Mouse (Mus musculus): ENCODE data around the gene Npas2. TPM values are rescaled to one million over a fixed set of nuclear protein-coding genes. Genes with fewer than 3 reads are reported as not detected.

The Npas2 gene
- polyA plus RNA-seq, 1 experiment from 2014 or later, result 1.6 TPM

DNA sequence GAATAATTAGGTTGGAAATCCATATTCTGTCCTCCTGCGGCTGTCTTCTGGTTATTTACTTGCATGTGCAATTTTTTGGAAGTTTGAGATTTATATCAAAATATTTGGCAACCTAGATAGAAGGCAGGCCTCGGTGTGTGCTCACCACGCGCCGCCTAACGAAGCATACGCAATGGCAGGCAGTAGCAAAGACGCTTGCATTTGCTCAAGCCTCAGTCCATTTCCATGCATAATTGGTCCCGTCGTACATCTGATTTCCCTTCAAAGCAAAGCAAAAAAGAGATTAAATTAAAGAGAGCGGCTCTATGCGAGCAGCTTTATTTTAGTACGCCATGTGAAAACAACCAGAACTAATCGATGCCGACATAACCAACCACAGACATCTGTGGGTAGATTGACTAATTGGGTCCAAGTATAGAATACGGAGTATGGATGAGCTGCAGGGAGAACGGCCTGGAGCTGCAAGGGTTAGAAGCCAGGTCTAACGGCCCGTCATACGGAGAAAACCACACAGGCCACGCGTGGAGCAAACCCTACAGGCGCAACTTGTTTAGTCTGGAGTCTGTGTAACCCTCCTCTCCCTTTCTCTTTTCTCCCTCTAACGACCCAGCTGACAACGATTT, 118.9 kb downstream of the Npas2 start:
- Histone ChIP-seq H3K9me3 (ENCODE audit: control insufficient read depth, low read length) (no peaks in the 10 kb centered on the region), H3K36me3 (ENCODE audit: control insufficient read depth, insufficient read depth) (no peaks in the 10 kb centered on the region), H3K4me1 (replicated peaks; ENCODE audit: control insufficient read depth, insufficient read depth, low read length) (peaks cover 11% of the 10 kb centered on the region), H3K4me3 (replicated peaks; ENCODE audit: low read length) (peak overlapping the region; percentile 28), H3K27ac (ENCODE audit: low read length) (peak overlapping the region; percentile 33), H3K9ac (replicated peaks; ENCODE audit: low read depth, low read length) (0 out of 2 replicates have a peak overlapping the region, but pooled peaks have one; percentile 37), H3K27me3 (replicated peaks; ENCODE audit: control insufficient read depth, insufficient read depth, low read length) (no peaks in the 10 kb centered on the region), H3K4me2 (ENCODE audit: low read length) (peak overlapping the region; percentile 48)
- 16% methylated on average over 25 of the region's 25 CpGs for WGBS
- ATAC-seq, result peak; percentile 81

GRCm38 (mm10) chr1:39313352-39314245, 120.1 kb downstream of the Npas2 start:
- Histone ChIP-seq H3K27ac (ENCODE audit: low read length) (no peak overlapping the region), H3K27me3 (replicated peaks; ENCODE audit: control insufficient read depth, insufficient read depth, low read length) (no peaks in the 10 kb centered on the region), H3K9me3 (ENCODE audit: control insufficient read depth, low read length) (no peaks in the 10 kb centered on the region), H3K4me3 (replicated peaks; ENCODE audit: low read length) (no peak overlapping the region), H3K4me2 (ENCODE audit: low read length) (no peak overlapping the region), H3K4me1 (replicated peaks; ENCODE audit: control insufficient read depth, insufficient read depth, low read length) (peaks cover 11% of the 10 kb centered on the region), H3K36me3 (ENCODE audit: control insufficient read depth, insufficient read depth) (no peaks in the 10 kb centered on the region), H3K9ac (replicated peaks; ENCODE audit: low read depth, low read length) (no peak overlapping the region)
- 60% methylated on average over 10 of the region's 10 CpGs for WGBS
- ATAC-seq, result peak; percentile 29; the same call in 1 of the 2 replicates

DNA sequence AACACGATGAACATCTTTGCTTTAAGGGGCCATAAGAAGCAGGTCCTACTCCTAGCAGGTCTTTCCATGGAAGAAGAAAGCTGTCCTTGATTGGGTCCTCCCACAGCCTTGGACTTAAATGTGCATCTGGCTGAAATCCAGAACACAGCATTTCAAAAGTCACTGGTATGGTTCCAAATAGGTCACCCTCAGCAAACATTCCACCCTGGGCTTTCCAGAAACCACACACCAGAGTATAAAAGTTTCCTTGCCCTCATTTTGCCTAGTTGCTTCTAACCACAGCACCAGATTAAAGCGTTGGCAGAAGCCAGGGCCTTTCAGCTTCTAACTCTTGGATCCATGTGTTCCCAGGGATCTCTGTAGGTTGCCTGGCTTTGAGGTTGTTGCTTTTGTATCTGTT, 124.4 kb downstream of the Npas2 start:
- H3K4me1 ChIP-seq (replicated peaks; ENCODE audit: control insufficient read depth, insufficient read depth, low read length), result peaks cover 4% of the 10 kb centered on the region; the same call in 1 of the 2 replicates
- no peak overlapping the region for H3K4me3 ChIP-seq (replicated peaks; ENCODE audit: low read length)
- no peak overlapping the region for H3K4me2 ChIP-seq (ENCODE audit: low read length)
- no peak overlapping the region for H3K9ac ChIP-seq (replicated peaks; ENCODE audit: low read depth, low read length)
- 84% methylated on average over 2 of the region's 2 CpGs for WGBS
- H3K36me3 ChIP-seq (ENCODE audit: control insufficient read depth, insufficient read depth), result no peaks in the 10 kb centered on the region
- no peaks in the 10 kb centered on the region for H3K9me3 ChIP-seq (ENCODE audit: control insufficient read depth, low read length)
- no peaks in the 10 kb centered on the region for H3K27me3 ChIP-seq (replicated peaks; ENCODE audit: control insufficient read depth, insufficient read depth, low read length)
- ATAC-seq, result no peak
- no peak overlapping the region for H3K27ac ChIP-seq (ENCODE audit: low read length)

- no peak overlapping the region for H3K4me3 ChIP-seq (replicated peaks; ENCODE audit: low read length)
- H3K9ac ChIP-seq (replicated peaks; ENCODE audit: low read depth, low read length), result no peak overlapping the region
- no peak overlapping the region for H3K27ac ChIP-seq (ENCODE audit: low read length)
- no peaks in the 10 kb centered on the region for H3K9me3 ChIP-seq (ENCODE audit: control insufficient read depth, low read length)
- ATAC-seq, result no peak
- H3K4me1 ChIP-seq (replicated peaks; ENCODE audit: control insufficient read depth, insufficient read depth, low read length), result no peaks in the 10 kb centered on the region
- no peaks in the 10 kb centered on the region for H3K27me3 ChIP-seq (replicated peaks; ENCODE audit: control insufficient read depth, insufficient read depth, low read length)
- no peaks in the 10 kb centered on the region for H3K36me3 ChIP-seq (ENCODE audit: control insufficient read depth, insufficient read depth)
- 63% methylated on average over 7 of the region's 7 CpGs for WGBS
- H3K4me2 ChIP-seq (ENCODE audit: low read length), result no peak overlapping the region
Observed at GRCm38 (mm10) chr1:39318870-39319269, 125.3 kb downstream of the Npas2 start.

DNA sequence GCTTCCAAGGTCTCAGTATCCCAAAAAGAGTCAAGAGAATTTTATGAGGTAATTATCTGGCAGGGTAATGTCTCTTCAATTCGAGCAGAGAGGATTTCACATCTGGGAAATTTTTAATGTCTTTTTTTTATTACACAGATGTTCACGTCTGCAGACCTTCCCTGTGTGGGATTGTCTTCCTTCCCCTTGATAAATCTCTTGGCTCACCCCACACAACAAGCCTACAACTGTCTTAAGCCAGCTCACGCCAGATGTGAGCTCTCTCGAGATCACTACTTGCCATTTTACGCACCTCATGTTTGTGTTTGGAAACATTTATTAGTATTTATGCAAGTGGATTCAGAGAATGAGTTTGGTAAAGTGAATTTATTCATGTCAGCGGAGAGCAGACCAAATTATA, 128.4 kb downstream of the Npas2 start:
- WGBS, result 84% methylated on average over 6 of the region's 6 CpGs

DNA sequence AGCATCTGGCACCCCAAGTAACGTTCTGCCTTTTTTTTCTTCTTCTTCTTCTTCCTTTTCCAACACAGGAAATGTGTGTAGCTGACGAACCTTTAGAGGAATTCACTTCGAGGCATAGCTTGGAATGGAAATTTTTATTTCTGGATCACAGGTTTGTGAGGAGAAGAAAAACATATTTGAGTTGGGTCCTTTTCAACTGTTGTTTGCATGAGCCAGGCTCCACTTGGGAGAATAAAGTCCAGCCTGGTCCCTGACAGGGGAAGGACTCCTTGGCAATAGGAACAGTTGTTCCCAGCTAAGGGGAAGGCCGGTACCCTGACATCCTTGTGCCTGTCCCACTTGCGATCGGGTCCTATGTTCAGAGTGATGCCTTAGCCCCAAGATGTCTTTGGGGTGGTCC, 131.7 kb downstream of the Npas2 start:
- H3K36me3 ChIP-seq (ENCODE audit: control insufficient read depth, insufficient read depth), result no peaks in the 10 kb centered on the region
- H3K9me3 ChIP-seq (ENCODE audit: control insufficient read depth, low read length), result no peaks in the 10 kb centered on the region
- H3K4me3 ChIP-seq (replicated peaks; ENCODE audit: low read length), result no peak overlapping the region
- no peak for ATAC-seq
- no peak overlapping the region for H3K4me2 ChIP-seq (ENCODE audit: low read length)
- H3K4me1 ChIP-seq (replicated peaks; ENCODE audit: control insufficient read depth, insufficient read depth, low read length), result no peaks in the 10 kb centered on the region
- H3K27me3 ChIP-seq (replicated peaks; ENCODE audit: control insufficient read depth, insufficient read depth, low read length), result no peaks in the 10 kb centered on the region
- no peak overlapping the region for H3K27ac ChIP-seq (ENCODE audit: low read length)
- H3K9ac ChIP-seq (replicated peaks; ENCODE audit: low read depth, low read length), result no peak overlapping the region
- 89% methylated on average over 6 of the region's 6 CpGs for WGBS

More for the DNA sequence above, 128.4 kb downstream of the Npas2 start:
- no peak overlapping the region for H3K4me2 ChIP-seq (ENCODE audit: low read length)
- ATAC-seq, result no peak
- no peak overlapping the region for H3K4me3 ChIP-seq (replicated peaks; ENCODE audit: low read length)
- no peak overlapping the region for H3K27ac ChIP-seq (ENCODE audit: low read length)
- H3K9me3 ChIP-seq (ENCODE audit: control insufficient read depth, low read length), result no peaks in the 10 kb centered on the region
- H3K27me3 ChIP-seq (replicated peaks; ENCODE audit: control insufficient read depth, insufficient read depth, low read length), result no peaks in the 10 kb centered on the region
- no peaks in the 10 kb centered on the region for H3K36me3 ChIP-seq (ENCODE audit: control insufficient read depth, insufficient read depth)
- no peak overlapping the region for H3K9ac ChIP-seq (replicated peaks; ENCODE audit: low read depth, low read length)
- H3K4me1 ChIP-seq (replicated peaks; ENCODE audit: control insufficient read depth, insufficient read depth, low read length), result no peaks in the 10 kb centered on the region

GRCm38 (mm10) chr1:39327546-39327945, 134.0 kb downstream of the Npas2 start:
- no peak overlapping the region for H3K4me3 ChIP-seq (replicated peaks; ENCODE audit: low read length)
- H3K36me3 ChIP-seq (ENCODE audit: control insufficient read depth, insufficient read depth), result no peaks in the 10 kb centered on the region
- H3K27ac ChIP-seq (ENCODE audit: low read length), result no peak overlapping the region
- H3K4me1 ChIP-seq (replicated peaks; ENCODE audit: control insufficient read depth, insufficient read depth, low read length), result no peaks in the 10 kb centered on the region
- H3K9ac ChIP-seq (replicated peaks; ENCODE audit: low read depth, low read length), result no peak overlapping the region
- no peaks in the 10 kb centered on the region for H3K9me3 ChIP-seq (ENCODE audit: control insufficient read depth, low read length)
- ATAC-seq, result no peak
- no peak overlapping the region for H3K4me2 ChIP-seq (ENCODE audit: low read length)
- 82% methylated on average over 7 of the region's 7 CpGs for WGBS
- H3K27me3 ChIP-seq (replicated peaks; ENCODE audit: control insufficient read depth, insufficient read depth, low read length), result no peaks in the 10 kb centered on the region

DNA sequence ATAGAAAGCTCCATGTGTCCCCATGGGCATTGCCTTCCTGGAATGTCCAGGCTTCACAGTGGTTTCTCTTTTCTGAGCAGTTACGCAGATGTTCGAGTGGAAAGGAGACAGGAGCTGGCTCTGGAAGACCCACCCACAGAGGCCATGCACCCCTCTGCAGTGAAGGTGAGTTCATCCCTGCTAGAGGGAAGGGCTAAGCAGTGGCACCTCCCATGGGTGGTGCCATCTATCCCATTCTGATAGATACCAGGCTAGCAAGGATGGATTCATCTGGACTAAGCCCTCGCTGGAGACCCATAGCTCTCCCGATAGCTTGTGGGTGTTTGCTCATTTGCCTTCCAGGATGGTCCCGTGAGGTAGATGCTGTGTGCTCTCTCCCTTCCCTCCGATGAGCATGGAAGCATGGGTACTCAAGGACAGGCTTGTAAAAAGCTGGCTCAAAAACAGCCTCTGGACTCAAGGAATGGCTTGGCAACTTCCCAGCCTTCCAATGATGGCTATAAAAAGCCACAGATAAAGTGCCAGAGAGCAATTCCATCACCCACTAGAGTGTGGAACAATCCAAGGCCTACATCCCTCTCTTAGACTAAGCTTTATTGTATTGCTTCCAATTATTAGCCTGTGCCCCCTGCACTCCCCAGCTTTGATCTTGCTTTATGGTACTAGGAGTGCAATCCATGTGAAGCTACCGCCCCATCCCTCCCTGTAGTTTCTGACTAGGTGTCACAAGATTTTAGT, 137.5 kb downstream of the Npas2 start:
- H3K9ac ChIP-seq (replicated peaks; ENCODE audit: low read depth, low read length), result no peak overlapping the region
- H3K36me3 ChIP-seq (ENCODE audit: control insufficient read depth, insufficient read depth), result no peaks in the 10 kb centered on the region
- H3K27ac ChIP-seq (ENCODE audit: low read length), result no peak overlapping the region
- H3K9me3 ChIP-seq (ENCODE audit: control insufficient read depth, low read length), result no peaks in the 10 kb centered on the region
- H3K4me2 ChIP-seq (ENCODE audit: low read length), result no peak overlapping the region
- no peaks in the 10 kb centered on the region for H3K27me3 ChIP-seq (replicated peaks; ENCODE audit: control insufficient read depth, insufficient read depth, low read length)
- H3K4me3 ChIP-seq (replicated peaks; ENCODE audit: low read length), result no peak overlapping the region
- ATAC-seq, result no peak
- H3K4me1 ChIP-seq (replicated peaks; ENCODE audit: control insufficient read depth, insufficient read depth, low read length), result no peaks in the 10 kb centered on the region
- WGBS, result 88% methylated on average over 7 of the region's 7 CpGs

- no peak for ATAC-seq
- no peak overlapping the region for H3K4me3 ChIP-seq (replicated peaks; ENCODE audit: low read length)
- no peak overlapping the region for H3K9ac ChIP-seq (replicated peaks; ENCODE audit: low read depth, low read length)
- H3K27me3 ChIP-seq (replicated peaks; ENCODE audit: control insufficient read depth, insufficient read depth, low read length), result no peaks in the 10 kb centered on the region
- 0 out of 2 replicates have a peak, but pooled peaks cover 4% of the 10 kb centered on the region for H3K4me1 ChIP-seq (replicated peaks; ENCODE audit: control insufficient read depth, insufficient read depth, low read length)
- no peaks in the 10 kb centered on the region for H3K9me3 ChIP-seq (ENCODE audit: control insufficient read depth, low read length)
- H3K36me3 ChIP-seq (ENCODE audit: control insufficient read depth, insufficient read depth), result no peaks in the 10 kb centered on the region
- WGBS, result 83% methylated on average over 4 of the region's 4 CpGs
- H3K27ac ChIP-seq (ENCODE audit: low read length), result no peak overlapping the region
- H3K4me2 ChIP-seq (ENCODE audit: low read length), result no peak overlapping the region
Observed at GRCm38 (mm10) chr1:39332456-39332855, 138.9 kb downstream of the Npas2 start.

Data from forebrain, embryonic 16.5 days (tissue).